Mouse (Mus musculus): Measurements from ENCODE around the gene Acnat1.
A peak's percentile ranks its signal among the peaks of the same experiment; 100 is the strongest.
"Not testable (repeated sequence)": the region's sequence is repeated elsewhere in the genome, so short reads cannot be mapped to it uniquely, and the experiment has no call there.

Acnat1 gene

GRCm38 (mm10) chr4:49473435-49474100 lies at the start of gene Acnat1:
TSS of gene Acnat1 (minus strand) at chr4:49473912.
- no peak for DNase-seq (ENCODE audit: low spot score)

DNA sequence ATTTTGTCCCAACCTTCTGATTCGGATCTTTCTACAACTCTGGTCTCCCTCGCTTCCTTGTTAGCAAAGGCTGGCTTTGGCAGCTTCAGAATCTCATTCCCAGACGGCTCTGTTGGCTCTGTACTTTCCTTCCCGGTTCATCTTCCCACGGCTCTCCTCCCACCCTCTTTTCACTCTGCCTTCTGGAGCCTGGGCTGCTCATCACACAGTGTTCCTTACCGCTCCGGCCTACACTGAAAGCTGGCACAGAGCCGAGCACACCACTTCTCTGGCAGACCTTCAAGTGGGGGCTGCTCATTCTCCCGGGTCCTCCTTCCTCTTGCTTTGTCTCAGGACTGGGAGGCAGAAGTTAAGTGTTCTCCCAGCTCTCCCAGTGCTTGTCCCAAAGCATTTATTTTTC lies 48.9 kb upstream of the Acnat1 start:
- DNase-seq (ENCODE audit: low spot score) = no peak

DNA sequence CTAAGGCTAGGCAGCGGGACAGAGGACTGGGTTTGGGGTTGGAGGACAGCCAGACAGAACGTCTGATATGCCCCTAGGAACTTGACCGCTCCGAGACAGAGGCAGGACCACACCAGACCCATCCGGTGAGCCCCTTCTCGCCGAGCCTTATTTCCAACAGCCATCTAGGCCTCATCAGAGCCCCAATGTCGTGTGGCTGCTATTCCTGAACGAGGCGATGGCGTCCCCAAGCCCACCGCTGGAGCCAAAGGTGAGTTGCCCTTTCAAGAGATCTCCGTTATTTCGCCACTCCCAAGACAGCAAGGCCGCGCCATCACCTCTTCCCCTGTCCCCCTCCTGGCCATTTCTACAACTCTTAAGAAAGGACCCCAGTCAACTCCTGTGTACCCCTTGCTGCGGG lies 47.6 kb upstream of the Acnat1 start:
- no peak for DNase-seq (ENCODE audit: low spot score)

- peak; percentile 97 for DNase-seq (ENCODE audit: low spot score)
These were observed 47.0 kb upstream of the Acnat1 start, which contains the start of the genes Mrpl50 and Zfp189 for GRCm38 (mm10) chr4:49520572-49521340. TSS of gene Mrpl50 (minus strand) at chr4:49521093. TSS of gene Zfp189 (plus strand) at chr4:49521176.

- no peak for DNase-seq (ENCODE audit: low spot score)
These were observed 45.8 kb upstream of the Acnat1 start for GRCm38 (mm10) chr4:49519476-49519875.

- no peak for DNase-seq (ENCODE audit: low spot score)
These were observed 40.7 kb upstream of the Acnat1 start for GRCm38 (mm10) chr4:49514441-49514840.

GRCm38 (mm10) chr4:49512636-49513035 lies 38.9 kb upstream of the Acnat1 start:
- no peak for DNase-seq (ENCODE audit: low spot score)

DNA sequence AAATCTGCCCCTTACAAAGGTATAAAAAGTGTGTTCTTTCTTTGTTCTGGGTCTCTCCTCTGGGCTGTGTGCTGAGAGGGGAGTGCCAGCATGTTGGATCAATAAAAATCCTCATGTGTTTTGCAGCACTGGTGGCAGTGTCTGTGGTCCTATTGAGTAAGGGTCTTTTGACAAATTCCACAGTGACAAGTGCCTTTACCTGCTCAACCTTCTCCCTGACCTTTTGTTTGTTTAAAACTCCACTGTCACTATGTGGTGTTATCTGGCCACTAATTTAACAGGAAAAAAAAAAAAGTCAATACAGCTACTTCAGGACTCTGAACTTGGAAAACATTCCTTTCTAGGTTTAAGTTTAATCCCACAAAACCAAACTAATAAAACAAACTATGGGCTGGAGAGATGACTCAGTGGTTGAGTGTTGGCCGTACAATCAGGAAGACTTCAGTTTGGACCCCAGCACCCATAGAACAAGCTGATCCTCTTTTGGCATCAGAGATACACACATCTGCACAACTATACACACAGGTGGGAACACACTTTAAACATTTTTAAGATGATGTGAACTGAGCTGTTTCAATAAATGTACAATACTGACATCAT lies 36.6 kb upstream of the Acnat1 start:
- not testable (repeated sequence) for DNase-seq (ENCODE audit: low spot score)

GRCm38 (mm10) chr4:49509183-49509582 lies 35.5 kb upstream of the Acnat1 start:
- no peak for DNase-seq (ENCODE audit: low spot score)

DNA sequence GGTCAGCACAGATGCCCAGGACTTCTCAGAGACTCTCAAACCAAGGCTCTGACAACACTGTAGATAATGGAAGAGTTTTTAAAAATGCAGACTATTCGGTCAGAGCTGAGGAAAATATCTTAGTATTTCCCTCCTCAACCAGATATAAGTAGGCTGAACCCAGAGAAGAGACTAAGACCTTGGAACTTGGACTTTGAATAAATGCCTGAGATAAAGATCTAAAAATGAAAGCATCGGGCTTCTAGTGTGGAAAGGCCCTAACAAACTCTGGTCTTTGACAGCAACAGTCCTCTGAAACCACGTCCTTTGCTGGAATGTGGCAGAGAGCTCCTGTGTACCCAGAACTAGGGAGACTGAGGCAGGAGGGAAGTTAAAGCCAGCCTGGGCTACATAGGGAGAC lies 32.7 kb upstream of the Acnat1 start, which contains the start of gene Baat:
Baat (minus strand) TSS at position 172 of the 400 bp plus-strand sequence.
- no peak for DNase-seq (ENCODE audit: low spot score)

DNA sequence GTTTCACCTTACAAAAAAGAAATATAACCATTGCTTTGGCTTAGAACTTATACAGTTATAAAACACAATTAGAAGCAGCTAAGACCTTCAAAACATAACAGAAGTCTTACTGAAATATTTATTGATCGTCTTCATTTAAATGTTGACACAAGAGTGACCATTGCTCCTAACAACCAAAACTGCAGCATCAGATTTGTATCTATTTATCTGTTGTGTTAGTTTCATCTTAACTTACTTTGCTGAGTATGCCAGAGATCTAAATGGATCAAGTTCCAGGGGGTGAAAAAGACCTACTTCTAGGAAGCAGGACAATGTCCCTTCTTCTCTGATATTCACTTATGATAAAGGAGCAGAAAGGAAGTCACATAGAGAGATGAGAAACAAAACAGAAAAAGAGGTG lies 29.9 kb upstream of the Acnat1 start:
- DNase-seq (ENCODE audit: low spot score) = no peak

DNA sequence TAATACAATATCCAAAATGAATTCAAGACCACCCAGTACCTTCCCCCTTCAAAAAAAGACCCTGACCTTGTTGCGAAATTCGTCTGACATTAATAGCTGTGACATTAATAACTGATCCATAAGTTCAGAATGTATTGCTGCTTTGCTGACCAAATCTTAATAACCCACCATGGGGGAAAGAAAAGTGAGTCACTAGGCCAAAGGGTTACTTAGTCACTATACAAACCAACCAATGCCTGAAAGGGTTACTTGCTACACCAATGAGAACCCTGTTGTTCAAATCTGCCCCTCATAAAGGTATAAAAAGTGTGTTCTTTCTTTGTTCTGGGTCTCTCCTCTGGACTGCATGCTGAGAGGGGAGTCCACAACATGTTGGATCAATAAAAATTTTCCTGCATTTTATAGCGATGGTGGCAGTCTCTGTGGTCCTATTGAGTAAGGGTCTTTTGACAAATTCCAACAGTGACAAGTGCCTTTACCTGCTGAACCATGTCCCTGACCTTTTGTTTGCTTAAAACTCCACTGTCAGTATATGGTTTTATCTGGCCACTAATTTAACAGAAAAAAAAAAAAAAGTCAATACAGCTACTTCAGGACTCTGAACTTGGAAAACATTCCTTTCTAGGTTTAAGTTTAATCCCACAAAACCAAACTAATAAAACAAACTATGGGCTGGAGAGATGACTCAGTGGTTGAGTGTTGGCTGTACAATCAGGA lies 12.4 kb upstream of the Acnat1 start:
- not testable (repeated sequence) for DNase-seq (ENCODE audit: low spot score)

DNA sequence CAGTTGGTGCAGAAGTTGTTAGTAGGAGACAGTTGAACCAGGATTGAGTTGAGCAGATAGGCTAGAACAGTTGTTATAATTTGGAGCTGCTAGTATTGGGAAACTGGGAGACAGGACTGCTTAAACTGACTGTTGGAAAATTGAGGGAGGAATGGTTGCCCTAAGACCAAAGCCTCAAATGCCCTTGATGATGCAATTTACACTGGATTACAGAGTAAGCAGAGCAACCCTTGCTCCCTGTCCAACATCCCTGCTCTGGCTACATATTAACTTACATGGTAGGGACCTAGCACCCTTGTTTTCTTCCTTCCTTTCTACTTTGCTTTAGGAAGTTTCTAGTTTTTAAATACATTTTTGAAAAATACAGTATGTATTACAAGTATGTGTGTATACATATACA lies 11.7 kb upstream of the Acnat1 start:
- DNase-seq (ENCODE audit: low spot score) = no peak

DNA sequence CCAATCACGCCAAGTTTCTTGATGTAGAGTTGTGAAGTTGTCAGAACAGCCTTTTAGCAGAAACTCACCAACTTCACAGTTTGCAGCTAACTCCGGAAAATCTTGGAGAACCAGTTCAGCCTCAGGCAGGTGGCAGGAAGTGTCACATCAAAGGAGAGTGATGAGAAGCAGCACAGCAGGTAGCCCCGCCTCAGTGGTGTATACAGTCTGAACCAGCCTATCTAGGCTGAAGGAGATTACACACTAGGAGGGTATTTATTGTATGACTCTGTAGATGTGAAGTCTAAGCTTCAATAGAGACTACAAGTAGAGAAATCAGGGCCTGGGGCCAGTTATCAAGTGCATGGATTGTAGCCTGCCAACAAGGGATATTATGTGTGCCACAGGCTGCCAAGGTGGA lies 7.2 kb upstream of the Acnat1 start:
- DNase-seq (ENCODE audit: low spot score) = peak; percentile 2

DNA sequence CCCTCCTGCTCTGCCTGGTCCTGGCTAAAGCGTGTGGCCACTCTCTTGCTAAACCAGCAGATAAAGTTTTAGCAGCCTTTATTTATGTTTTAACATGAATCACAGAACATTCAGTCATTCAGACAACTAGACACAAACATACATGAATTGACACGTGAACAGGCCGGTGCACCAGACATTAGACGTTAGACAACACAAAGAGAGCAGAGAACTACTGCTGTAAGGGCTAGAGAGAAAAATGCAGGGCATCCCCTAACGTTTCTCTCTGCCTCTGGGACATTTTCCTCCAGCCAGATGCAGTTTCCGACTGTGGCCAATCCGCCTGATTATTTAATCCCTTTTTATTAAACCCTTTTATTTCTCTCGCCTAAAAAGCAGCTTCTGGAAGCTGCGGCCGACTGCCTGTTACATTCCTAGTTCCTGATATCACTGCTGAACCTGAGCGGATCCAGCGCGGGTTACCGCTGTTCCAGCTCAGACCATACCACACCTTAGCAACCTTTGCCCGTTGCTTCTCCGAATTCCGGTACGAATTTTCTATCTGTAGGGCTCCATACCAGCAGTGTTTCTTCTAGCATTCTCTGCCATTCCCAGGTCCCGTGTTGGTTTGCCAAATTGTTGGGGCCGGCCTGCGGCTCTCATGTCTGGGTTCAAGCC lies 6.5 kb upstream of the Acnat1 start:
- no peak for DNase-seq (ENCODE audit: low spot score)

- DNase-seq (ENCODE audit: low spot score) = not testable (repeated sequence)
These were observed 5.3 kb upstream of the Acnat1 start for GRCm38 (mm10) chr4:49479035-49479434.

- DNase-seq (ENCODE audit: low spot score) = peak; percentile 16
These were observed 4.6 kb upstream of the Acnat1 start for GRCm38 (mm10) chr4:49478118-49478877.

DNA sequence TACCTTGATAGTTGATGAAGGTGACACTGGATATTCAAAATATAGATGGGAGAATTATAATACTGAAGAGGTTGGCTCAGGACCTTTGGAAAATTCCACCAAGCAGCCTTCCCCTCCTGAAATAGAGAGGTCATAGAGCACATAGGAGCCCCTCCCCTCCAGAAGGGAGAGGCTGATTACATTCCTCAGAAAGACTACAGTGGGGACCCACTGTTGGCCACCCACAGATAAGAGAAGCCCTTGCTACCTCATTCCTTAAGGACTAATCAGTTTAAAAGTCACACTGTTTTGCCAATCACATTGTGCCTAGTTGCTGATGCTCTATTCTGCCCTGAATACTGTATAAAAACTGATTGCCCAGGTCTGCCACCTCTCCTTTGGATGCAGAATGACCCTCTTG lies 871 bp upstream of the Acnat1 start:
- no peak for DNase-seq (ENCODE audit: low spot score)

DNA sequence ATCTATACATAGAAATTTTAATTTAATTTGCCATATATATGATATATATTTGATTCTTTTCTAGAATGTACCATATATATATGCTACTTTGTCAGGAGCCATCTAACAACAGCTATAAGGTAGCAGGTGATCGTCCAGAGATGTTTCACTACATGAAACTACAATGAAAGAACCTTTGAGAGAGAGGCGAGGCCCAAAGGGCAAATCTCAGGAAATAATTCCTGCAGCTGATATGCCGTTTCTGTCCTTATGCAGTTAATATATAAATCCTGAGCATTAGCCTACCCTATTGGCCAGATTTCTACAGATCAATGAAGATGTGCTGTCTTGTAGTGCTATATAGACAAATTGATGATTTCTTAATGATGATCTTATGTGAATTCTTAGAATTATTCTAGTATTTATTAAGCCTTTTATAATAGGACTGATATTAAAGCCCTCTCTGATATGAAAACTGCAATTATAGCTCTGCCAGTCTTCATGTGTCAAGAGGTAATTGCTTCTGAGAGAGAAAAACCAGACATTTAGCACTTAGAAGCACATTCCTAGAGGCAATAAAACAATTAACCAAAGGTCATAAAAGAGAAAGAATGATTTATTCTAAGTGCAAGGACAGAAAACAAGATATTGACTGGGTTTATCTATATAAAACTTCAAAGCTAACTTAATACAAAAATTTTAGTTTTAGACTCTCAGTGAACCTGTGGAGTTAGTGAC lies 4.1 kb downstream of the Acnat1 start:
- DNase-seq (ENCODE audit: low spot score) = no peak

DNA sequence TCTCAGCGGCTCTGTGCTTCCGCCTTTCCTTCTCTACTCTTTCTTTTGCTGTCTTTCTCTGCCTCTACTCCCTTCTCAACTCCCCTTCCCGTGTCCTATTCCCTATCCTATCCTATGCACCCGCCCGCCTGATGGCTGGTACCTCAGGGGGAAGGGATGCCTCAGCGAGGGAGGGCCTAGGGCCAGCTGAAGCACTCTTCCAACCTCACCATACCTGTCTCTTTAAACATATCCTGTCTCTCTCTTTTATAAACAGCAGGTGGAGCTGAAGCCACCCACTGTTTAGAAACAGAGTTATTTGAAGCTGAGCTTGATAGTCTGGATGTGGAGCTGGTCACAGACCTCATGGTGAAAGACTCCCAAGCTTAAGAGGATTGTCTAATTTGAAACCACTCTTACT lies 6.4 kb downstream of the Acnat1 start:
- DNase-seq (ENCODE audit: low spot score) = no peak
